ENCODE assay signal across 18 mouse cellular contexts in genomic region chr13:116958776-116959589, GRCm38 (mm10).
DNase-seq lines count a peak whose midpoint lies in the region; ATAC-seq and TF ChIP-seq lines count a peak whose summit lies in the region.
"Had no signal": no experiment of that assay in that cellular context is flagged by ENCODE, and none has a peak within 500 bp of the region (broad histone marks: within the 10 kb centered on the region; RNA-seq: fewer than 3 reads in every experiment).

No protein-coding gene starts in this region.

- H3K4me1 ChIP-seq in kidney, adult 2 months (ENCODE audit: control insufficient read depth, insufficient read depth, low read length) = peaks cover 22% of the 10 kb centered on the region
- H3K4me1 ChIP-seq in midbrain, postnatal 0 days (ENCODE audit: insufficient read depth, low read length) = 0 out of 2 replicates have a peak, but pooled peaks cover 3% of the 10 kb centered on the region
- 0 out of 2 replicates have a peak, but pooled peaks cover 3% of the 10 kb centered on the region for H3K4me1 ChIP-seq in midbrain, embryonic 10.5 days
- H3K4me1 ChIP-seq in kidney, embryonic 15.5 days = peaks cover 27% of the 10 kb centered on the region
- no peaks in the 10 kb centered on the region for H3K4me1 ChIP-seq in hindbrain, embryonic 10.5 days (replicated peaks)

- TF ChIP-seq POLR2A in kidney, adult 2 months (IDR thresholded peaks at IDR 0.05; ENCODE audit: low read depth, low read length) = no peak

- H3K9me3 ChIP-seq in midbrain, postnatal 0 days (ENCODE audit: low read length) = no peaks in the 10 kb centered on the region
- no peaks in the 10 kb centered on the region for H3K9me3 ChIP-seq in midbrain, embryonic 10.5 days (replicated peaks)
- H3K9me3 ChIP-seq in kidney, embryonic 15.5 days (replicated peaks) = no peaks in the 10 kb centered on the region
- no peaks in the 10 kb centered on the region for H3K9me3 ChIP-seq in hindbrain, embryonic 10.5 days
- H3K9me3 ChIP-seq: embryonic facial prominence, embryonic 12.5 days; forebrain, embryonic 12.5 days; hindbrain, embryonic 12.5 days had no signal

- no peaks in the 10 kb centered on the region for H3K36me3 ChIP-seq in kidney, adult 2 months (ENCODE audit: control insufficient read depth, insufficient read depth, low read length)
- H3K36me3 ChIP-seq in midbrain, postnatal 0 days (ENCODE audit: insufficient read depth, low read length) = no peaks in the 10 kb centered on the region
- no peaks in the 10 kb centered on the region for H3K36me3 ChIP-seq in midbrain, embryonic 10.5 days
- H3K36me3 ChIP-seq in kidney, embryonic 15.5 days = no peaks in the 10 kb centered on the region
- no peaks in the 10 kb centered on the region for H3K36me3 ChIP-seq in hindbrain, embryonic 10.5 days
- H3K36me3 ChIP-seq: embryonic facial prominence, embryonic 12.5 days; forebrain, embryonic 12.5 days; heart, embryonic 12.5 days; hindbrain, embryonic 12.5 days had no signal

- peak overlapping the region; percentile 96 for H3K27ac ChIP-seq in kidney, adult 2 months (ENCODE audit: insufficient read depth, low read depth, low read length)
- H3K27ac ChIP-seq in midbrain, postnatal 0 days (ENCODE audit: low read depth, low read length) = no peak overlapping the region
- H3K27ac ChIP-seq in midbrain, embryonic 10.5 days (replicated peaks) = no peak overlapping the region
- peak overlapping the region; percentile 68 for H3K27ac ChIP-seq in kidney, embryonic 15.5 days
- H3K27ac ChIP-seq in hindbrain, embryonic 10.5 days = no peak overlapping the region
- H3K27ac ChIP-seq: embryonic facial prominence, embryonic 12.5 days; forebrain, embryonic 12.5 days; hindbrain, embryonic 12.5 days had no signal

- peak; percentile 79 for DNase-seq in kidney, adult 2 months
- DNase-seq in kidney, postnatal 4 days = no peak
- DNase-seq in midbrain, postnatal 0 days (ENCODE audit: low spot score) = no peak
- DNase-seq in midbrain, embryonic 10.5 days (ENCODE audit: low spot score) = no peak
- DNase-seq in kidney, postnatal 25 days = peak; percentile 23 to 49
- no peak for DNase-seq in cerebellum, adult 9-11 months
- no peak for DNase-seq in hindbrain, embryonic 10.5 days (ENCODE audit: low spot score)
- DNase-seq: adrenal gland, postnatal 10 days; cerebellum, adult 11 months; cerebellum, adult 8-10 months; cerebellum, postnatal 25 days; gastrocnemius, postnatal 14 days had no signal

- no peak for TF ChIP-seq CTCF in kidney, adult 2 months (conservative IDR thresholded peaks at IDR 0.05; ENCODE audit: insufficient read depth, insufficient read length, low read depth, low read length)
- TF ChIP-seq CTCF in midbrain, postnatal 0 days (IDR thresholded peaks at IDR 0.05) = no peak

- no peak overlapping the region for H3K4me2 ChIP-seq in midbrain, postnatal 0 days (ENCODE audit: low read depth, low read length, poor library complexity, severe bottlenecking)
- H3K4me2 ChIP-seq in kidney, embryonic 15.5 days = no peak overlapping the region
- H3K4me2 ChIP-seq: embryonic facial prominence, embryonic 12.5 days; forebrain, embryonic 12.5 days; heart, embryonic 12.5 days; hindbrain, embryonic 12.5 days had no signal

- H3K4me3 ChIP-seq in kidney, adult 2 months (ENCODE audit: insufficient read depth, low read depth, low read length) = no peak overlapping the region
- H3K4me3 ChIP-seq in midbrain, postnatal 0 days (ENCODE audit: low read depth, low read length) = no peak overlapping the region
- no peak overlapping the region for H3K4me3 ChIP-seq in midbrain, embryonic 10.5 days
- no peak overlapping the region for H3K4me3 ChIP-seq in kidney, embryonic 15.5 days (replicated peaks)
- H3K4me3 ChIP-seq in hindbrain, embryonic 10.5 days = no peak overlapping the region
- H3K4me3 ChIP-seq: embryonic facial prominence, embryonic 12.5 days; forebrain, embryonic 12.5 days; heart, embryonic 12.5 days; hindbrain, embryonic 12.5 days had no signal

- no peak overlapping the region for H3K9ac ChIP-seq in midbrain, postnatal 0 days (replicated peaks; ENCODE audit: low read length, poor library complexity, severe bottlenecking)
- no peak overlapping the region for H3K9ac ChIP-seq in kidney, embryonic 15.5 days
- H3K9ac ChIP-seq: embryonic facial prominence, embryonic 12.5 days; forebrain, embryonic 12.5 days; heart, embryonic 12.5 days; hindbrain, embryonic 12.5 days had no signal

- ATAC-seq in midbrain, postnatal 0 days (ENCODE audit: low FRiP score) = 0 out of 2 replicates have a peak, but pooled peaks have one; percentile 2
- peak; percentile 59 for ATAC-seq in kidney, embryonic 15.5 days (replicated peaks; ENCODE audit: low FRiP score)
- ATAC-seq: forebrain, embryonic 16.5 days had no signal

- 35% methylated on average over 7 of the region's 7 CpGs for WGBS in kidney, adult 2 months
- WGBS in midbrain, postnatal 0 days = 67% methylated on average over 7 of the region's 7 CpGs
- 92% methylated on average over 7 of the region's 7 CpGs for WGBS in midbrain, embryonic 10.5 days
- 69% methylated on average over 7 of the region's 7 CpGs for WGBS in kidney, embryonic 15.5 days
- WGBS in hindbrain, embryonic 10.5 days = 88% methylated on average over 7 of the region's 7 CpGs

- no peaks in the 10 kb centered on the region for H3K27me3 ChIP-seq in kidney, adult 2 months (replicated peaks; ENCODE audit: control insufficient read depth, insufficient read depth, low read length)
- no peaks in the 10 kb centered on the region for H3K27me3 ChIP-seq in midbrain, postnatal 0 days (ENCODE audit: insufficient read depth, low read length)
- H3K27me3 ChIP-seq in midbrain, embryonic 10.5 days (ENCODE audit: low read depth, poor library complexity, severe bottlenecking) = no peaks in the 10 kb centered on the region
- H3K27me3 ChIP-seq in kidney, embryonic 15.5 days = no peaks in the 10 kb centered on the region
- no peaks in the 10 kb centered on the region for H3K27me3 ChIP-seq in hindbrain, embryonic 10.5 days (ENCODE audit: insufficient read depth, poor library complexity, severe bottlenecking)
- H3K27me3 ChIP-seq: embryonic facial prominence, embryonic 12.5 days; forebrain, embryonic 12.5 days; heart, embryonic 12.5 days; hindbrain, embryonic 12.5 days had no signal

Comparison
In these comparisons a context has a peak if more than half of its experiments do, and no peak if none do; other contexts are left out.
1. DNase-seq: peak in kidney, adult 2 months (single experiment) and kidney, postnatal 25 days (2 of 2); none in kidney, postnatal 4 days (0 of 2), midbrain, postnatal 0 days (single experiment), midbrain, embryonic 10.5 days (single experiment), cerebellum, adult 9-11 months (single experiment) and hindbrain, embryonic 10.5 days (single experiment).
2. H3K27ac ChIP-seq: peak in kidney, adult 2 months (single experiment) and kidney, embryonic 15.5 days (single experiment); none in midbrain, postnatal 0 days (single experiment), midbrain, embryonic 10.5 days (single experiment) and hindbrain, embryonic 10.5 days (single experiment).